Mouse (Mus musculus): ENCODE measurements at regions not wholly inside any gene's neighbourhood (a gene's known extent, or its start where the extent isn't known, plus 50 kb on each side); places are given as distances from the start of the nearest gene placed in this dataset.

GRCm38 (mm10) chr10:118501571-118501970, 60.7 kb downstream of the Ifng start:
- no peak for DNase-seq (ENCODE audit: low spot score)
- WGBS, result 87% methylated on average over 3 of the region's 3 CpGs
- H3K36me3 ChIP-seq, result no peaks in the 10 kb centered on the region

GRCm38 (mm10) chr10:118504811-118505210, 64.0 kb downstream of the Ifng start:
- no peaks in the 10 kb centered on the region for H3K27me3 ChIP-seq (ENCODE audit: low read depth, poor library complexity, severe bottlenecking)
- H3K27ac ChIP-seq, result no peak overlapping the region
- no peak for DNase-seq (ENCODE audit: low spot score)
- H3K36me3 ChIP-seq, result no peaks in the 10 kb centered on the region
- no peaks in the 10 kb centered on the region for H3K9me3 ChIP-seq (replicated peaks)
- no peak overlapping the region for H3K4me3 ChIP-seq
- WGBS, result 80% methylated on average over 4 of the region's 4 CpGs
- H3K4me1 ChIP-seq, result no peaks in the 10 kb centered on the region

More at GRCm38 (mm10) chr10:118501571-118501970, 60.7 kb downstream of the Ifng start:
- no peaks in the 10 kb centered on the region for H3K27me3 ChIP-seq (ENCODE audit: low read depth, poor library complexity, severe bottlenecking)
- no peaks in the 10 kb centered on the region for H3K4me1 ChIP-seq
- H3K4me3 ChIP-seq, result no peak overlapping the region
- H3K27ac ChIP-seq, result no peak overlapping the region
- no peaks in the 10 kb centered on the region for H3K9me3 ChIP-seq (replicated peaks)

GRCm38 (mm10) chr10:118506154-118506553, 65.3 kb downstream of the Ifng start:
- Histone ChIP-seq H3K9me3 (replicated peaks) (no peaks in the 10 kb centered on the region), H3K36me3 (no peaks in the 10 kb centered on the region), H3K27ac (no peak overlapping the region), H3K27me3 (ENCODE audit: low read depth, poor library complexity, severe bottlenecking) (no peaks in the 10 kb centered on the region), H3K4me3 (no peak overlapping the region), H3K4me1 (no peaks in the 10 kb centered on the region)
- WGBS, result 71% methylated on average over 4 of the region's 4 CpGs
- DNase-seq (ENCODE audit: low spot score), result no peak

- 62% methylated on average over 2 of the region's 2 CpGs for WGBS
- Histone ChIP-seq H3K36me3 (no peaks in the 10 kb centered on the region), H3K4me3 (no peak overlapping the region), H3K27me3 (ENCODE audit: low read depth, poor library complexity, severe bottlenecking) (no peaks in the 10 kb centered on the region), H3K9me3 (replicated peaks) (no peaks in the 10 kb centered on the region), H3K4me1 (no peaks in the 10 kb centered on the region), H3K27ac (no peak overlapping the region)
- no peak for DNase-seq (ENCODE audit: low spot score)
Observed at GRCm38 (mm10) chr10:118507630-118508029, 66.8 kb downstream of the Ifng start.

- Histone ChIP-seq H3K9me3 (replicated peaks) (no peaks in the 10 kb centered on the region), H3K4me1 (no peaks in the 10 kb centered on the region), H3K27ac (no peak overlapping the region), H3K36me3 (no peaks in the 10 kb centered on the region), H3K27me3 (ENCODE audit: low read depth, poor library complexity, severe bottlenecking) (no peaks in the 10 kb centered on the region), H3K4me3 (no peak overlapping the region)
- 98% methylated on average over 3 of the region's 3 CpGs for WGBS
- DNase-seq (ENCODE audit: low spot score), result no peak
Observed at GRCm38 (mm10) chr10:118516839-118517238, 76.0 kb downstream of the Ifng start.

GRCm38 (mm10) chr10:118517995-118518394, 77.1 kb downstream of the Ifng start:
- WGBS, result 90% methylated on average over 2 of the region's 2 CpGs
- H3K9me3 ChIP-seq (replicated peaks), result no peaks in the 10 kb centered on the region
- H3K4me3 ChIP-seq, result no peak overlapping the region
- no peaks in the 10 kb centered on the region for H3K4me1 ChIP-seq
- no peaks in the 10 kb centered on the region for H3K27me3 ChIP-seq (ENCODE audit: low read depth, poor library complexity, severe bottlenecking)
- no peak for DNase-seq (ENCODE audit: low spot score)
- no peaks in the 10 kb centered on the region for H3K36me3 ChIP-seq
- no peak overlapping the region for H3K27ac ChIP-seq

- DNase-seq (ENCODE audit: low spot score), result no peak
- WGBS, result 19% methylated on average over 1 of the region's 1 CpGs
- no peaks in the 10 kb centered on the region for H3K9me3 ChIP-seq (replicated peaks)
- no peak overlapping the region for H3K4me3 ChIP-seq
- no peaks in the 10 kb centered on the region for H3K4me1 ChIP-seq
- no peaks in the 10 kb centered on the region for H3K36me3 ChIP-seq
- no peaks in the 10 kb centered on the region for H3K27me3 ChIP-seq (ENCODE audit: low read depth, poor library complexity, severe bottlenecking)
- no peak overlapping the region for H3K27ac ChIP-seq
Observed at GRCm38 (mm10) chr10:118545966-118546365, 105.1 kb downstream of the Ifng start.

GRCm38 (mm10) chr10:118550201-118550600, 109.4 kb downstream of the Ifng start:
- Histone ChIP-seq H3K9me3 (replicated peaks) (no peaks in the 10 kb centered on the region), H3K27me3 (ENCODE audit: low read depth, poor library complexity, severe bottlenecking) (no peaks in the 10 kb centered on the region), H3K4me3 (no peak overlapping the region), H3K27ac (no peak overlapping the region), H3K4me1 (no peaks in the 10 kb centered on the region), H3K36me3 (no peaks in the 10 kb centered on the region)
- no peak for DNase-seq (ENCODE audit: low spot score)
- 82% methylated on average over 4 of the region's 4 CpGs for WGBS

GRCm38 (mm10) chr10:118558848-118559247, 118.0 kb downstream of the Ifng start:
- DNase-seq (ENCODE audit: low spot score), result no peak
- Histone ChIP-seq H3K27ac (no peak overlapping the region), H3K36me3 (no peaks in the 10 kb centered on the region), H3K27me3 (ENCODE audit: low read depth, poor library complexity, severe bottlenecking) (no peaks in the 10 kb centered on the region), H3K4me3 (no peak overlapping the region), H3K4me1 (peaks cover 18% of the 10 kb centered on the region), H3K9me3 (replicated peaks) (no peaks in the 10 kb centered on the region)
- 85% methylated on average over 6 of the region's 6 CpGs for WGBS

GRCm38 (mm10) chr10:118564041-118564440, 123.2 kb downstream of the Ifng start:
- H3K36me3 ChIP-seq, result no peaks in the 10 kb centered on the region
- 42% methylated on average over 8 of the region's 8 CpGs for WGBS
- H3K27me3 ChIP-seq (ENCODE audit: low read depth, poor library complexity, severe bottlenecking), result no peaks in the 10 kb centered on the region
- H3K9me3 ChIP-seq (replicated peaks), result no peaks in the 10 kb centered on the region
- no peak overlapping the region for H3K4me3 ChIP-seq
- peak overlapping the region; percentile 67; the same call in 1 of the 2 replicates for H3K27ac ChIP-seq
- DNase-seq (ENCODE audit: low spot score), result peak; percentile 33
- H3K4me1 ChIP-seq, result peaks cover 29% of the 10 kb centered on the region

- H3K9me3 ChIP-seq (replicated peaks), result no peaks in the 10 kb centered on the region
- no peak for DNase-seq (ENCODE audit: low spot score)
- no peaks in the 10 kb centered on the region for H3K27me3 ChIP-seq (ENCODE audit: low read depth, poor library complexity, severe bottlenecking)
- no peak overlapping the region for H3K4me3 ChIP-seq
- 78% methylated on average over 16 of the region's 16 CpGs for WGBS
- H3K27ac ChIP-seq, result peak overlapping the region; percentile 67
- H3K4me1 ChIP-seq, result peaks cover 29% of the 10 kb centered on the region
- no peaks in the 10 kb centered on the region for H3K36me3 ChIP-seq
Observed at GRCm38 (mm10) chr10:118564528-118565268, 123.9 kb downstream of the Ifng start.

- WGBS, result 89% methylated on average over 10 of the region's 10 CpGs
- DNase-seq (ENCODE audit: low spot score), result no peak
- Histone ChIP-seq H3K4me1 (peaks cover 13% of the 10 kb centered on the region), H3K4me3 (no peak overlapping the region), H3K27me3 (ENCODE audit: low read depth, poor library complexity, severe bottlenecking) (no peaks in the 10 kb centered on the region), H3K36me3 (no peaks in the 10 kb centered on the region), H3K27ac (no peak overlapping the region), H3K9me3 (replicated peaks) (no peaks in the 10 kb centered on the region)
Observed at GRCm38 (mm10) chr10:118568617-118569016, 127.8 kb downstream of the Ifng start.

GRCm38 (mm10) chr10:118569424-118569823, 128.6 kb downstream of the Ifng start:
- no peak overlapping the region for H3K27ac ChIP-seq
- H3K9me3 ChIP-seq (replicated peaks), result no peaks in the 10 kb centered on the region
- no peak overlapping the region for H3K4me3 ChIP-seq
- no peak for DNase-seq (ENCODE audit: low spot score)
- no peaks in the 10 kb centered on the region for H3K27me3 ChIP-seq (ENCODE audit: low read depth, poor library complexity, severe bottlenecking)
- 40% methylated on average over 8 of the region's 8 CpGs for WGBS
- peaks cover 5% of the 10 kb centered on the region for H3K4me1 ChIP-seq
- no peaks in the 10 kb centered on the region for H3K36me3 ChIP-seq

- H3K36me3 ChIP-seq, result no peaks in the 10 kb centered on the region
- no peak for DNase-seq (ENCODE audit: low spot score)
- no peak overlapping the region for H3K27ac ChIP-seq
- H3K27me3 ChIP-seq (ENCODE audit: low read depth, poor library complexity, severe bottlenecking), result no peaks in the 10 kb centered on the region
- H3K4me1 ChIP-seq, result no peaks in the 10 kb centered on the region
- WGBS, result 89% methylated on average over 3 of the region's 3 CpGs
- H3K9me3 ChIP-seq (replicated peaks), result no peaks in the 10 kb centered on the region
- no peak overlapping the region for H3K4me3 ChIP-seq
Observed at GRCm38 (mm10) chr10:118573247-118573646, 132.4 kb downstream of the Ifng start.
